Mouse (Mus musculus) hindbrain, embryonic 10.5 days (tissue): ENCODE measurements around the gene Adamts20. TPM values are rescaled to one million over a fixed set of nuclear protein-coding genes. Genes with fewer than 3 reads are reported as not detected.
A peak's percentile ranks its signal among the peaks of the same experiment; 100 is the strongest.

Experiments
- DNase-seq: peaks from one replicate; pipeline ENCODE4 v3.0.0-alpha.2; 2017; ENCODE audit warnings: low spot score
- H3K27ac ChIP-seq: fragments of 300-500 bp; sonication (generic); 2 replicates; pipeline ENCODE4 v1.5.1; 2016; ENCODE audit warnings: mild to moderate bottlenecking, moderate library complexity
- H3K27me3 ChIP-seq: fragments of 300-500 bp; sonication (generic); 2 replicates; pipeline ENCODE4 v1.6.1; 2016; ENCODE audit warnings: mild to moderate bottlenecking; ENCODE audit not compliant: poor library complexity, insufficient read depth, severe bottlenecking
- H3K36me3 ChIP-seq: fragments of 300-500 bp; sonication (generic); 2 replicates; pipeline ENCODE4 v1.6.1; 2016; ENCODE audit warnings: mild to moderate bottlenecking, moderate library complexity
- H3K4me1 ChIP-seq: fragments of 300-500 bp; sonication (generic); replicated peaks from 2 replicates; pipeline ENCODE4 v1.6.1; 2016; ENCODE audit warnings: mild to moderate bottlenecking
- H3K4me3 ChIP-seq: fragments of 300-500 bp; sonication (generic); 2 replicates; pipeline ENCODE4 v1.5.1; 2016; ENCODE audit warnings: mild to moderate bottlenecking, moderate library complexity
- H3K9me3 ChIP-seq: fragments of 300-500 bp; sonication (generic); 2 replicates; pipeline ENCODE4 v1.6.1; 2016; ENCODE audit warnings: mild to moderate bottlenecking, moderate library complexity
- whole genome bisulfite sequencing: fragments of 180-500 bp; shearing (Covaris S2); methylation state at CpG from one replicate; pipeline ENCODE4 v1.1.7; 2016; 5-methylcytosine and 5-hydroxymethylcytosine counted together
- polyA plus RNA-seq: library from polyadenylated mRNA; unstranded; fragments of >200 nt; fragmentation: Nextera tagmentation; extraction: Ambion mirVana; gene quantifications from 2 replicates; pipeline ENCODE4 v1.2.1, GENCODE M21; 2016

The Adamts20 gene
- polyA plus RNA-seq, 1 experiment from 2014 or later, result 1.4 TPM

GRCm38 (mm10) chr15:94430681-94431405, 34.4 kb downstream of the Adamts20 start:
- Histone ChIP-seq H3K27ac (peak overlapping the region; percentile 30; the same call in 1 of the 2 replicates), H3K36me3 (no peaks in the 10 kb centered on the region), H3K4me3 (no peak overlapping the region), H3K9me3 (no peaks in the 10 kb centered on the region), H3K4me1 (no peaks in the 10 kb centered on the region), H3K27me3 (no peaks in the 10 kb centered on the region)
- no peak for DNase-seq
- 85% methylated on average over 14 of the region's 14 CpGs for WGBS

GRCm38 (mm10) chr15:94428726-94429125, 36.5 kb downstream of the Adamts20 start:
- no peak overlapping the region for H3K4me3 ChIP-seq
- no peaks in the 10 kb centered on the region for H3K4me1 ChIP-seq
- WGBS, result 87% methylated on average over 4 of the region's 4 CpGs
- no peaks in the 10 kb centered on the region for H3K36me3 ChIP-seq
- H3K9me3 ChIP-seq, result no peaks in the 10 kb centered on the region
- H3K27ac ChIP-seq, result no peak overlapping the region
- no peaks in the 10 kb centered on the region for H3K27me3 ChIP-seq
- DNase-seq, result no peak

- no peak for DNase-seq
- Histone ChIP-seq H3K4me1 (no peaks in the 10 kb centered on the region), H3K27ac (no peak overlapping the region), H3K36me3 (no peaks in the 10 kb centered on the region), H3K4me3 (no peak overlapping the region), H3K9me3 (no peaks in the 10 kb centered on the region), H3K27me3 (no peaks in the 10 kb centered on the region)
- 89% methylated on average over 9 of the region's 9 CpGs for WGBS
These were observed 37.6 kb downstream of the Adamts20 start for GRCm38 (mm10) chr15:94427482-94428214.

- H3K4me3 ChIP-seq, result no peak overlapping the region
- no peaks in the 10 kb centered on the region for H3K27me3 ChIP-seq
- DNase-seq, result no peak
- H3K27ac ChIP-seq, result no peak overlapping the region
- H3K9me3 ChIP-seq, result no peaks in the 10 kb centered on the region
- no peaks in the 10 kb centered on the region for H3K36me3 ChIP-seq
- H3K4me1 ChIP-seq, result peaks cover 8% of the 10 kb centered on the region
- 73% methylated on average over 6 of the region's 6 CpGs for WGBS
These were observed 44.7 kb downstream of the Adamts20 start for GRCm38 (mm10) chr15:94420526-94420925.

GRCm38 (mm10) chr15:94419167-94419566, 46.1 kb downstream of the Adamts20 start:
- no peaks in the 10 kb centered on the region for H3K27me3 ChIP-seq
- H3K4me3 ChIP-seq, result no peak overlapping the region
- peaks cover 8% of the 10 kb centered on the region for H3K4me1 ChIP-seq
- H3K27ac ChIP-seq, result no peak overlapping the region
- no peaks in the 10 kb centered on the region for H3K36me3 ChIP-seq
- no peaks in the 10 kb centered on the region for H3K9me3 ChIP-seq
- WGBS, result 90% methylated on average over 9 of the region's 9 CpGs
- DNase-seq, result no peak

GRCm38 (mm10) chr15:94418427-94418826, 46.8 kb downstream of the Adamts20 start:
- H3K4me1 ChIP-seq, result peaks cover 8% of the 10 kb centered on the region
- WGBS, result 90% methylated on average over 5 of the region's 5 CpGs
- no peak for DNase-seq
- no peaks in the 10 kb centered on the region for H3K27me3 ChIP-seq
- H3K4me3 ChIP-seq, result no peak overlapping the region
- H3K9me3 ChIP-seq, result no peaks in the 10 kb centered on the region
- H3K36me3 ChIP-seq, result no peaks in the 10 kb centered on the region
- H3K27ac ChIP-seq, result no peak overlapping the region

GRCm38 (mm10) chr15:94417216-94418155, 47.7 kb downstream of the Adamts20 start:
- WGBS, result 87% methylated on average over 18 of the region's 18 CpGs

GRCm38 (mm10) chr15:94409832-94410231, 55.4 kb downstream of the Adamts20 start:
- no peak for DNase-seq
- H3K27ac ChIP-seq, result no peak overlapping the region
- H3K36me3 ChIP-seq, result no peaks in the 10 kb centered on the region
- WGBS, result 79% methylated on average over 7 of the region's 7 CpGs
- H3K4me3 ChIP-seq, result no peak overlapping the region
- peaks cover 11% of the 10 kb centered on the region for H3K4me1 ChIP-seq
- H3K9me3 ChIP-seq, result no peaks in the 10 kb centered on the region
- H3K27me3 ChIP-seq, result peaks cover 23% of the 10 kb centered on the region

More at GRCm38 (mm10) chr15:94417216-94418155, 47.7 kb downstream of the Adamts20 start:
- Histone ChIP-seq H3K27me3 (no peaks in the 10 kb centered on the region), H3K27ac (no peak overlapping the region), H3K9me3 (no peaks in the 10 kb centered on the region), H3K4me3 (no peak overlapping the region), H3K4me1 (peaks cover 8% of the 10 kb centered on the region), H3K36me3 (no peaks in the 10 kb centered on the region)
- DNase-seq, result no peak

GRCm38 (mm10) chr15:94406364-94406763, 58.9 kb downstream of the Adamts20 start:
- H3K36me3 ChIP-seq, result no peaks in the 10 kb centered on the region
- peaks cover 53% of the 10 kb centered on the region for H3K27me3 ChIP-seq
- 34% methylated on average over 2 of the region's 2 CpGs for WGBS
- peaks cover 31% of the 10 kb centered on the region for H3K4me1 ChIP-seq
- H3K27ac ChIP-seq, result no peak overlapping the region
- DNase-seq, result no peak
- H3K9me3 ChIP-seq, result no peaks in the 10 kb centered on the region
- no peak overlapping the region for H3K4me3 ChIP-seq

- WGBS, result 3% methylated on average over 65 of the region's 65 CpGs
- Histone ChIP-seq H3K9me3 (no peaks in the 10 kb centered on the region), H3K36me3 (no peaks in the 10 kb centered on the region), H3K27ac (peak overlapping the region; percentile 88), H3K4me1 (peaks cover 29% of the 10 kb centered on the region), H3K27me3 (peaks cover 49% of the 10 kb centered on the region), H3K4me3 (peak overlapping the region; percentile 78)
- peak; percentile 82 for DNase-seq
These were observed 61.1 kb downstream of the Adamts20 start for GRCm38 (mm10) chr15:94404071-94404545.

- Histone ChIP-seq H3K4me1 (peaks cover 29% of the 10 kb centered on the region), H3K27me3 (peaks cover 44% of the 10 kb centered on the region), H3K9me3 (no peaks in the 10 kb centered on the region), H3K36me3 (no peaks in the 10 kb centered on the region), H3K4me3 (peak overlapping the region; percentile 78), H3K27ac (peak overlapping the region; percentile 88)
- 1% methylated on average over 34 of the region's 34 CpGs for WGBS
- no peak for DNase-seq
These were observed 61.7 kb downstream of the Adamts20 start for GRCm38 (mm10) chr15:94403461-94404070.

- peak overlapping the region; percentile 88; the same call in 1 of the 2 replicates for H3K27ac ChIP-seq
These were observed 62.2 kb downstream of the Adamts20 start for GRCm38 (mm10) chr15:94403018-94403417.

More at GRCm38 (mm10) chr15:94403018-94403417, 62.2 kb downstream of the Adamts20 start:
- H3K27me3 ChIP-seq, result peaks cover 44% of the 10 kb centered on the region
- no peaks in the 10 kb centered on the region for H3K36me3 ChIP-seq
- WGBS, result 7% methylated on average over 15 of the region's 15 CpGs
- H3K4me3 ChIP-seq, result peak overlapping the region; percentile 78
- H3K4me1 ChIP-seq, result peaks cover 29% of the 10 kb centered on the region
- no peaks in the 10 kb centered on the region for H3K9me3 ChIP-seq
- peak; percentile 27 for DNase-seq
